Mouse (Mus musculus): ENCODE data around the gene Tnks1bp1. TPM values are rescaled to one million over a fixed set of nuclear protein-coding genes. Genes with fewer than 3 reads are reported as not detected.

Tnks1bp1 gene
- polyA plus RNA-seq, 1 experiment: 55.4 TPM

GRCm38 (mm10) chr2:85068626-85069025 is 20.8 kb downstream of the Tnks1bp1 start:
- H3K4me3 ChIP-seq (ENCODE audit: insufficient read depth, low read length): no peak overlapping the region
- 0 out of 2 replicates have a peak overlapping the region, but pooled peaks have one; percentile 34 for H3K27ac ChIP-seq (ENCODE audit: insufficient read depth, low read length)
- TF ChIP-seq POLR2A (IDR thresholded peaks at IDR 0.05; ENCODE audit: extremely low read depth, insufficient read depth, low read length) (no peak), CTCF (IDR thresholded peaks at IDR 0.05; ENCODE audit: extremely low read depth, insufficient read depth, low read length) (no peak)
- peaks cover 12% of the 10 kb centered on the region for H3K4me1 ChIP-seq (ENCODE audit: control insufficient read depth, insufficient read depth, low read length)

DNA sequence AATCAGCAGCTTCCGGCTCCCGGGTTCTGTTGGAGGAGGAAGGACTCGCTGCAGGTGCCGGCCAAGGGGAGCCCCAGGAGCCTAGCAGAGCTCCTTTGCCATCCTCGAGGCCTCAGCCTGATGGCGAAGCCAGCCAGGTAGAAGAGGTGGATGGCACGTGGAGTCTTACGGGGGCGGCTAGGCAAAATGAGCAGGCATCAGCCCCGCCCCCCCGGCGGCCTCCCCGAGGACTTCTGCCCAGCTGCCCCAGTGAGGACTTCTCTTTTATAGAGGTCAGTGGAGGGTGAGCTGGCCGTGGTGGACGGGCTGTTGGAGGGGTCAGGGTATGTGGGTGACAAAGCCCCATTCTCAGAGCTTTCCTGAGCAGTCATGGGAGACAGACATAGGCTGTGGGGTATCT is 22.3 kb downstream of the Tnks1bp1 start:
- Histone ChIP-seq H3K27ac (ENCODE audit: insufficient read depth, low read length) (no peak overlapping the region), H3K4me3 (ENCODE audit: insufficient read depth, low read length) (no peak overlapping the region), H3K4me1 (ENCODE audit: control insufficient read depth, insufficient read depth, low read length) (peaks cover 12% of the 10 kb centered on the region)
- TF ChIP-seq POLR2A (IDR thresholded peaks at IDR 0.05; ENCODE audit: extremely low read depth, insufficient read depth, low read length): no peak
- TF ChIP-seq CTCF (IDR thresholded peaks at IDR 0.05; ENCODE audit: extremely low read depth, insufficient read depth, low read length): no peak

GRCm38 (mm10) chr2:85071921-85072320 is 24.1 kb downstream of the Tnks1bp1 start:
- peaks cover 12% of the 10 kb centered on the region for H3K4me1 ChIP-seq (ENCODE audit: control insufficient read depth, insufficient read depth, low read length)
- no peak for TF ChIP-seq POLR2A (IDR thresholded peaks at IDR 0.05; ENCODE audit: extremely low read depth, insufficient read depth, low read length)
- TF ChIP-seq CTCF (IDR thresholded peaks at IDR 0.05; ENCODE audit: extremely low read depth, insufficient read depth, low read length): no peak
- H3K4me3 ChIP-seq (ENCODE audit: insufficient read depth, low read length): no peak overlapping the region
- no peak overlapping the region for H3K27ac ChIP-seq (ENCODE audit: insufficient read depth, low read length)

GRCm38 (mm10) chr2:85073751-85074150 is 25.9 kb downstream of the Tnks1bp1 start:
- no peak overlapping the region for H3K27ac ChIP-seq (ENCODE audit: insufficient read depth, low read length)
- H3K4me1 ChIP-seq (ENCODE audit: control insufficient read depth, insufficient read depth, low read length): peaks cover 3% of the 10 kb centered on the region
- H3K4me3 ChIP-seq (ENCODE audit: insufficient read depth, low read length): no peak overlapping the region
- TF ChIP-seq POLR2A (IDR thresholded peaks at IDR 0.05; ENCODE audit: extremely low read depth, insufficient read depth, low read length): no peak
- TF ChIP-seq CTCF (IDR thresholded peaks at IDR 0.05; ENCODE audit: extremely low read depth, insufficient read depth, low read length): no peak

DNA sequence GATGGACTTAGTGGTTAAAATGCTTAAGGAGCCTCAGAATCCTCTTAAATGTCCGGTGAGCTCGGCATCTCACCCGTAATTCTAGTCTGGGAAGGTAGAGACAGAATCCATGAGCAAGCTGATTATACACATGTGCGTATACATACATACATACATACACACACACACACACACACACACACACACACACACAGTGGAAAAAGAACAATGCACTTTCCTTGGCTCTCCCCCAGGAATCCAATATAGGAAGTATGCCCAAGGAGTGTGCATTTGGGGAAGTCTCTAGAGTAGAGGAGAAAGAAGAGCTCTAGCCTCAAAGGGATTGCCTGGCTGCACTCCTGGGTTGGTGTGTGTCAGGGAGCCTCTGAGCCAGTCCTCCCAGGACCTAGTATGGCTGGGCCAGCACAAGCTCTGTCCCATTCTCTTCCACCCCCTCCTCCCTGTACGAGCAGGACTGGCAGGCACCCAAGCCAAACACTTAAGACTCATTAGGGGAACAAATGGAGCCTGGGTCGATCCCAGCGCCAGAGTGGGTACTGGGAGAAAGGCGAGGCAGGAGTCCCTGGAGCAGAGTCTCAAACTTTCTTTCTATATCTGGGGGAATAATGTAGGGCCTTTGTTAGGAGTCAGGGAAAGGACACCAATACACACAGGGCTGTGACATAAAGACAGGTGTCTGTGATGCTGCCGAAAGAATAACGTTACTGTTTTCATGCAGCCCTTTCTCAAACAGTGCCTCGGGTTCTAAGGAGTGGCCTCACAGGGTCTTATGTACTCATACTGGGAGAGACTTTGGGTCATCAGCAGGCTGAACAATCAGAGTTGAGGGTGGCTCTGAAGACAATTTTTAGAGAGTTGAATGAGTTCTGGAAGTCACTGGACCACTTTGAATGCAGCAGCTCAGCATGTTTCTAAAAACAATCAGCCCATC is 41.2 kb downstream of the Tnks1bp1 start:
- TF ChIP-seq CTCF (IDR thresholded peaks at IDR 0.05; ENCODE audit: extremely low read depth, insufficient read depth, low read length) (no peak), POLR2A (IDR thresholded peaks at IDR 0.05; ENCODE audit: extremely low read depth, insufficient read depth, low read length) (no peak)
- Histone ChIP-seq H3K27ac (ENCODE audit: insufficient read depth, low read length) (no peak overlapping the region), H3K4me3 (ENCODE audit: insufficient read depth, low read length) (no peak overlapping the region), H3K4me1 (ENCODE audit: control insufficient read depth, insufficient read depth, low read length) (no peaks in the 10 kb centered on the region)

GRCm38 (mm10) chr2:85091325-85091724 is 43.5 kb downstream of the Tnks1bp1 start:
- no peak overlapping the region for H3K27ac ChIP-seq (ENCODE audit: insufficient read depth, low read length)
- H3K4me1 ChIP-seq (ENCODE audit: control insufficient read depth, insufficient read depth, low read length): no peaks in the 10 kb centered on the region
- TF ChIP-seq POLR2A (IDR thresholded peaks at IDR 0.05; ENCODE audit: extremely low read depth, insufficient read depth, low read length) (no peak), CTCF (IDR thresholded peaks at IDR 0.05; ENCODE audit: extremely low read depth, insufficient read depth, low read length) (no peak)
- no peak overlapping the region for H3K4me3 ChIP-seq (ENCODE audit: insufficient read depth, low read length)

DNA sequence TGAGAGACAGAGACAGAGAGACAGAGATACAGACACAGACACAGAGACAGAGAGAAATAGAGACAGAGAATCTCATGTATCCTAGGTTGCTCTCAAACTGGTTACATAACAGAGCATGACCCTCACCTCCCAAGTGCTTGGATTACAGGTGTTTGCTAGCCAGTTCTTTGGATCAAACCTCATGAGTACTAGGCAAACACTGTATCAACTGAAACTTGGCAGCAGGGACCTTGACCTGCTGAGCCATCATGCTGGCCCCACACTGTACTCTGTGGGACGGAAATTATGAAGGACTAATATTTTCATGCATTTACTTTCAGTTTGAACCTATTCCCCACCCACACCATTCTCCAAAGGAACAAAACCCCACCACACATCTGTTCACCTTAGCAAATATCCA is 45.6 kb downstream of the Tnks1bp1 start:
- TF ChIP-seq POLR2A (IDR thresholded peaks at IDR 0.05; ENCODE audit: extremely low read depth, insufficient read depth, low read length): no peak
- no peak for TF ChIP-seq CTCF (IDR thresholded peaks at IDR 0.05; ENCODE audit: extremely low read depth, insufficient read depth, low read length)
- no peaks in the 10 kb centered on the region for H3K4me1 ChIP-seq (ENCODE audit: control insufficient read depth, insufficient read depth, low read length)
- no peak overlapping the region for H3K4me3 ChIP-seq (ENCODE audit: insufficient read depth, low read length)
- H3K27ac ChIP-seq (ENCODE audit: insufficient read depth, low read length): no peak overlapping the region

DNA sequence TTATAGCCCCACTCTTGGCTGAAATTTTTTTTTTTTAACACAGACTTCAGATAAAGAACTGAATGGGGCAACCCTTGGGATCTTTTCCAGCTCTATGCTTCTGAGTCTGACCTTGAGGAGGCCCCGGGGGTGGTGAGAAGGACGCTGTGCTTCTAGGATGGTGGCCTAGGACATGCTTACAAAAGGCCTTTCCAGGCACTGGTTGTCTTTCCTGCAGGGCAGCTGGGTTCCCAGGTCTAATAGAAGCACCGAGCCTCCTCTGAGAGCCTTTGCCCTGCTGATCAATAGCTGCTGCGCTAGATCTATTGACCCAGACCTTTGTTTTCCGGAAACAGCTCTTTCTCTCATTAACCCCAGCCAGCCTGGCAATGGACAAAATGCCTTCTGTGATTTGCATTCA is 48.1 kb downstream of the Tnks1bp1 start:
- no peak overlapping the region for H3K4me3 ChIP-seq (ENCODE audit: insufficient read depth, low read length)
- TF ChIP-seq POLR2A (IDR thresholded peaks at IDR 0.05; ENCODE audit: extremely low read depth, insufficient read depth, low read length) (no peak), CTCF (IDR thresholded peaks at IDR 0.05; ENCODE audit: extremely low read depth, insufficient read depth, low read length) (no peak)
- no peak overlapping the region for H3K27ac ChIP-seq (ENCODE audit: insufficient read depth, low read length)
- H3K4me1 ChIP-seq (ENCODE audit: control insufficient read depth, insufficient read depth, low read length): no peaks in the 10 kb centered on the region

GRCm38 (mm10) chr2:85098014-85098413 is 50.2 kb downstream of the Tnks1bp1 start:
- Histone ChIP-seq H3K4me3 (ENCODE audit: insufficient read depth, low read length) (no peak overlapping the region), H3K4me1 (ENCODE audit: control insufficient read depth, insufficient read depth, low read length) (no peaks in the 10 kb centered on the region), H3K27ac (ENCODE audit: insufficient read depth, low read length) (no peak overlapping the region)
- TF ChIP-seq POLR2A (IDR thresholded peaks at IDR 0.05; ENCODE audit: extremely low read depth, insufficient read depth, low read length): no peak
- no peak for TF ChIP-seq CTCF (IDR thresholded peaks at IDR 0.05; ENCODE audit: extremely low read depth, insufficient read depth, low read length)

Data from cortical plate, adult 2 months (tissue).